14 mouse cellular contexts compared by ENCODE assay signal in the genomic region with DNA sequence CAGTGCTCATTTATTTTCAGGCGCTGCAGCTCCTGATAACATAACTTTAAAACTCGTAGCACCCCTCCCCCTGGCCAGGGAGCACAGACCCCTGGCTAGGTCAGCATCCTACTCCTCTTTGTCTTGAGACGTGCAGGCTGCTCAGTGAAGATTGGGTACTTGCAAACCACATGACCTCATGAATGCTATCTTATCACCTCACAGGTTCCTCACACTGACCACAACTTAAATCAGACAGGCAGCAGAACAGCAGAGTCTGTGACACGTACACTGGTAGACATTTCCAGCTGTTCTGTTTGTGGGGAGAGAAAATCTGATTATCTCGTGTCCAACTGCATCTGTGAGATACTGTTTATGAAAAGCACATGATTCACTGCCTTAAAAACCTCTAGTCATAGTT. TPM values are rescaled to one million over a fixed set of nuclear protein-coding genes. Genes with fewer than 3 reads are reported as not detected.
DNase-seq lines count a peak whose midpoint lies in the region; ATAC-seq and TF ChIP-seq lines count a peak whose summit lies in the region.
"Had no signal": no experiment of that assay in that cellular context is flagged by ENCODE, and none has a peak within 500 bp of the region (broad histone marks: within the 10 kb centered on the region; RNA-seq: fewer than 3 reads in every experiment).

No protein-coding gene starts in this region.

- WGBS in intestine, embryonic 15.5 days: 44% methylated on average over 5 of the region's 5 CpGs

- H3K9ac ChIP-seq in intestine, embryonic 15.5 days: no peak overlapping the region
- H3K9ac ChIP-seq: embryonic facial prominence, embryonic 15.5 days had no signal

- peaks cover 5% of the 10 kb centered on the region for H3K9me3 ChIP-seq in G1E (replicated peaks)
- no peaks in the 10 kb centered on the region for H3K9me3 ChIP-seq in intestine, embryonic 15.5 days
- H3K9me3 ChIP-seq: embryonic facial prominence, embryonic 15.5 days; limb, embryonic 10.5 days had no signal

- TF ChIP-seq CTCF in G1E (IDR thresholded peaks at IDR 0.05; ENCODE audit: low read depth, low read length): no peak

- H3K4me1 ChIP-seq in G1E (ENCODE audit: insufficient read depth, low read depth, low read length): peaks cover 18% of the 10 kb centered on the region
- 0 out of 2 replicates have a peak, but pooled peaks cover 3% of the 10 kb centered on the region for H3K4me1 ChIP-seq in intestine, embryonic 15.5 days (replicated peaks)
- H3K4me1 ChIP-seq: embryonic facial prominence, embryonic 15.5 days; limb, embryonic 10.5 days had no signal

- DNase-seq in G1E (ENCODE audit: low spot score): peak; percentile 80
- peak; percentile 6 for DNase-seq in T-cell, adult 2 months (ENCODE audit: low spot score)
- no peak for DNase-seq in left cerebral cortex, adult 8-10 months (ENCODE audit: low spot score in 2 of 2)
- DNase-seq in urinary bladder, postnatal 14 days (ENCODE audit: low spot score): no peak
- DNase-seq in urinary bladder, postnatal 25 days (ENCODE audit: low spot score): no peak
- DNase-seq: adrenal gland, postnatal 10 days; cerebellum, adult 11-12 months; lung, postnatal 10 days had no signal

- peak; percentile 97 for ATAC-seq in G1E (ENCODE audit: extremely low read depth, insufficient number of reproducible peaks, low FRiP score, poor library complexity, severe bottlenecking)
- 0 out of 2 replicates have a peak, but pooled peaks have one; percentile 43 for ATAC-seq in intestine, embryonic 15.5 days
- ATAC-seq in megakaryocyte progenitor cell, adult 5-6 weeks (replicated peaks; ENCODE audit: poor library complexity): peak; percentile 97
- ATAC-seq: inflammation-experienced regulatory T-cells, adult 6 months; midbrain, embryonic 16.5 days had no signal

- H3K36me3 ChIP-seq in G1E (replicated peaks): peaks cover 25% of the 10 kb centered on the region
- H3K36me3 ChIP-seq in intestine, embryonic 15.5 days: no peaks in the 10 kb centered on the region; the same call in 1 of the 2 replicates

- H3K27me3 ChIP-seq in G1E (ENCODE audit: insufficient read depth, low read length): peaks cover 3% of the 10 kb centered on the region; the same call in 1 of the 2 replicates
- H3K27me3 ChIP-seq in intestine, embryonic 15.5 days (replicated peaks): no peaks in the 10 kb centered on the region
- H3K27me3 ChIP-seq: embryonic facial prominence, embryonic 15.5 days had no signal

- H3K27ac ChIP-seq in intestine, embryonic 15.5 days: no peak overlapping the region
- H3K27ac ChIP-seq: embryonic facial prominence, embryonic 15.5 days; limb, embryonic 10.5 days had no signal

- H3K4me3 ChIP-seq in G1E (ENCODE audit: low read depth, low read length): no peak overlapping the region
- H3K4me3 ChIP-seq in intestine, embryonic 15.5 days (replicated peaks): no peak overlapping the region
- H3K4me3 ChIP-seq: embryonic facial prominence, embryonic 15.5 days; limb, embryonic 10.5 days had no signal

- no peak overlapping the region for H3K4me2 ChIP-seq in intestine, embryonic 15.5 days (replicated peaks)
- H3K4me2 ChIP-seq: embryonic facial prominence, embryonic 15.5 days had no signal

RNA-seq across cellular contexts. Expression of a gene that starts 33.3 kb away (rescaled TPM):
- total RNA-seq in G1E (2014; fragmentation: Nextera tagmentation) (not detected in 2 replicates), G1E (2017) (0.27 and 0.41 TPM in 2 replicates)
- 2.0 and 2.5 TPM in 2 replicates for polyA plus RNA-seq in G1E (2012)
- 1.2 and 2.2 TPM in 2 replicates for polyA plus RNA-seq in intestine, embryonic 15.5 days (2015; fragmentation: Nextera tagmentation; extraction: Ambion mirVana)
- 45.2 and 47.9 TPM in 2 replicates for total RNA-seq in megakaryocyte progenitor cell, adult 5-6 weeks (2015)
- total RNA-seq in megakaryocyte progenitor cell, adult 5-6 weeks (2017): 57.9 and 61.6 TPM in 2 replicates
- total RNA-seq in left cerebral cortex, adult 8-10 months (2022): not detected
- polyA plus RNA-seq: midbrain, embryonic 16.5 days had no signal

Comparison
In these comparisons a context has a peak if more than half of its experiments do, and no peak if none do; other contexts are left out.
1. ATAC-seq: peak in every context shown above with its lines; median percentile 97 in G1E; 97 in megakaryocyte progenitor cell, adult 5-6 weeks; 43 in intestine, embryonic 15.5 days.
2. DNase-seq: peak in G1E (single experiment) and T-cell, adult 2 months (single experiment); none in left cerebral cortex, adult 8-10 months (0 of 2), urinary bladder, postnatal 14 days (single experiment) and urinary bladder, postnatal 25 days (single experiment).
3. RNA of a gene that starts 33.3 kb away (total RNA-seq): 45.2 to 61.6 TPM in megakaryocyte progenitor cell, adult 5-6 weeks; 0.27 to 0.41 TPM in G1E and not detected in left cerebral cortex, adult 8-10 months; every median in the first group is over 10 times any median in the second.